17 mouse cellular contexts compared by ENCODE assay signal in the genomic region with DNA sequence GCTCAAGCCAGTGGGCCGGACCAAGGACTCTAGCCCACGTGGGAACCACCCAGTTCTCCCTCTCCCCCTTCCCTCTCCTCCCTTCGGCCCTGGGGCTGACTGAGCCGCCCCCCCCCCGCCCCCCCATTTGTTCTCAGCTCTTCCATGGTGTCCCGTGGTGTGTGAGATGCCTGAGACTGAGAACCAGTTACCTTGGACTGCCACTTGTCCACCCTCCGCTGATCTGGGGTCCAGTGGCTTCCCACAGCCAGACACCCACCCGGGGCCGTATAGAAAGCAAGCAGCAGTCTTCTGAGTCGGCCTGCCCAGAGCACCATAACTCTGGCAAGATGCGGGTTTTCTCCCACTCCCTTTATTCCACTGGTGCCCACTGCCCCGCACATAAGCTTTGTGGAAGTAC.
DNase-seq lines count a peak whose midpoint lies in the region; ATAC-seq and TF ChIP-seq lines count a peak whose summit lies in the region.
"Had no signal": no experiment of that assay in that cellular context is flagged by ENCODE, and none has a peak within 500 bp of the region (broad histone marks: within the 10 kb centered on the region; RNA-seq: fewer than 3 reads in every experiment).

No protein-coding gene starts in this region.

- no peak overlapping the region for H3K4me2 ChIP-seq in forebrain, embryonic 13.5 days
- H3K4me2 ChIP-seq in forebrain, embryonic 14.5 days (ENCODE audit: low read length) = no peak overlapping the region
- H3K4me2 ChIP-seq in kidney, postnatal 0 days (ENCODE audit: low read length) = peak overlapping the region; percentile 34
- no peak overlapping the region for H3K4me2 ChIP-seq in embryonic facial prominence, embryonic 11.5 days (ENCODE audit: low read depth, low read length)
- H3K4me2 ChIP-seq in hindbrain, postnatal 0 days (ENCODE audit: low read depth, low read length) = no peak overlapping the region
- H3K4me2 ChIP-seq: liver, embryonic 11.5 days; lung, embryonic 14.5 days; midbrain, embryonic 15.5 days had no signal

- ATAC-seq in forebrain, embryonic 13.5 days = peak; percentile 48; the same call in 1 of the 2 replicates
- ATAC-seq in forebrain, embryonic 14.5 days = no peak
- peak; percentile 66; the same call in 1 of the 2 replicates for ATAC-seq in kidney, postnatal 0 days (replicated peaks; ENCODE audit: low FRiP score, low read depth)
- ATAC-seq in embryonic facial prominence, embryonic 11.5 days (replicated peaks; ENCODE audit: insufficient number of reproducible peaks, low FRiP score, low TSS enrichment, low read depth) = peak; percentile 70; the same call in 1 of the 2 replicates
- 0 out of 2 replicates have a peak, but pooled peaks have one; percentile 24 for ATAC-seq in hindbrain, postnatal 0 days
- no peak for ATAC-seq in megakaryocyte progenitor cell, adult 5-6 weeks (replicated peaks; ENCODE audit: poor library complexity)
- ATAC-seq: midbrain, embryonic 15.5 days had no signal

- H3K27me3 ChIP-seq in forebrain, embryonic 13.5 days = no peaks in the 10 kb centered on the region
- no peaks in the 10 kb centered on the region for H3K27me3 ChIP-seq in forebrain, embryonic 14.5 days (replicated peaks; ENCODE audit: control insufficient read depth, insufficient read depth, low read length)
- no peaks in the 10 kb centered on the region for H3K27me3 ChIP-seq in kidney, postnatal 0 days (ENCODE audit: insufficient read depth, low read length)
- H3K27me3 ChIP-seq in embryonic facial prominence, embryonic 11.5 days (ENCODE audit: control insufficient read depth, insufficient read depth, low read length) = no peaks in the 10 kb centered on the region
- H3K27me3 ChIP-seq in hindbrain, postnatal 0 days (ENCODE audit: insufficient read depth, low read length) = no peaks in the 10 kb centered on the region
- H3K27me3 ChIP-seq: CH12.LX; midbrain, embryonic 15.5 days had no signal

- WGBS in forebrain, embryonic 13.5 days = 76% methylated on average over 9 of the region's 12 CpGs
- WGBS in forebrain, embryonic 14.5 days = 74% methylated on average over 10 of the region's 12 CpGs
- 52% methylated on average over 10 of the region's 12 CpGs for WGBS in kidney, postnatal 0 days
- 59% methylated on average over 11 of the region's 12 CpGs for WGBS in embryonic facial prominence, embryonic 11.5 days
- WGBS in hindbrain, postnatal 0 days = 49% methylated on average over 12 of the region's 12 CpGs

- TF ChIP-seq CTCF in kidney, postnatal 0 days (IDR thresholded peaks at IDR 0.05; ENCODE audit: low read depth) = no peak
- TF ChIP-seq CTCF in hindbrain, postnatal 0 days (IDR thresholded peaks at IDR 0.05; ENCODE audit: low read depth) = no peak

- H3K4me1 ChIP-seq in forebrain, embryonic 13.5 days = peaks cover 17% of the 10 kb centered on the region
- peaks cover 4% of the 10 kb centered on the region; the same call in 1 of the 2 replicates for H3K4me1 ChIP-seq in forebrain, embryonic 14.5 days (ENCODE audit: control insufficient read depth, insufficient read depth, low read length)
- H3K4me1 ChIP-seq in kidney, postnatal 0 days (replicated peaks; ENCODE audit: insufficient read depth, low read length) = no peaks in the 10 kb centered on the region
- peaks cover 2% of the 10 kb centered on the region for H3K4me1 ChIP-seq in embryonic facial prominence, embryonic 11.5 days (ENCODE audit: control insufficient read depth, insufficient read depth, low read length)
- H3K4me1 ChIP-seq in hindbrain, postnatal 0 days (ENCODE audit: insufficient read depth, low read length) = no peaks in the 10 kb centered on the region
- H3K4me1 ChIP-seq: midbrain, embryonic 15.5 days had no signal

- DNase-seq in forebrain, embryonic 14.5 days (ENCODE audit: low spot score) = no peak
- DNase-seq in kidney, postnatal 0 days (ENCODE audit: low spot score) = no peak
- DNase-seq in kidney, postnatal 36 days = no peak
- no peak for DNase-seq in embryonic facial prominence, embryonic 11.5 days (ENCODE audit: low spot score)
- DNase-seq in hindbrain, postnatal 0 days (ENCODE audit: low spot score) = no peak
- no peak for DNase-seq in gastrocnemius, postnatal 25 days
- DNase-seq: adrenal gland, adult 8-10 months; gastrocnemius, adult 2 months; heart, adult 2 months; lung, embryonic 14.5 days; lung, postnatal 4 days; thymus, adult 18-20 months had no signal

- no peaks in the 10 kb centered on the region for H3K9me3 ChIP-seq in forebrain, embryonic 13.5 days (replicated peaks)
- no peaks in the 10 kb centered on the region for H3K9me3 ChIP-seq in forebrain, embryonic 14.5 days (replicated peaks; ENCODE audit: control insufficient read depth, low read length)
- H3K9me3 ChIP-seq in kidney, postnatal 0 days (replicated peaks; ENCODE audit: low read length) = no peaks in the 10 kb centered on the region
- no peaks in the 10 kb centered on the region for H3K9me3 ChIP-seq in embryonic facial prominence, embryonic 11.5 days (replicated peaks; ENCODE audit: control insufficient read depth, low read length)
- H3K9me3 ChIP-seq in hindbrain, postnatal 0 days (ENCODE audit: low read length) = no peaks in the 10 kb centered on the region
- H3K9me3 ChIP-seq: midbrain, embryonic 15.5 days had no signal

- no peaks in the 10 kb centered on the region for H3K36me3 ChIP-seq in forebrain, embryonic 13.5 days (ENCODE audit: poor library complexity, severe bottlenecking)
- H3K36me3 ChIP-seq in forebrain, embryonic 14.5 days (ENCODE audit: control insufficient read depth, insufficient read depth, low read length) = no peaks in the 10 kb centered on the region
- H3K36me3 ChIP-seq in kidney, postnatal 0 days (ENCODE audit: insufficient read depth, low read length) = no peaks in the 10 kb centered on the region
- H3K36me3 ChIP-seq in embryonic facial prominence, embryonic 11.5 days (replicated peaks; ENCODE audit: control insufficient read depth, insufficient read depth, low read depth, low read length) = no peaks in the 10 kb centered on the region
- H3K36me3 ChIP-seq in hindbrain, postnatal 0 days (ENCODE audit: insufficient read depth, low read length) = no peaks in the 10 kb centered on the region
- H3K36me3 ChIP-seq: midbrain, embryonic 15.5 days had no signal

- H3K27ac ChIP-seq in forebrain, embryonic 13.5 days = no peak overlapping the region
- no peak overlapping the region for H3K27ac ChIP-seq in forebrain, embryonic 14.5 days (ENCODE audit: low read depth, low read length)
- H3K27ac ChIP-seq in kidney, postnatal 0 days = no peak overlapping the region
- no peak overlapping the region for H3K27ac ChIP-seq in embryonic facial prominence, embryonic 11.5 days (replicated peaks; ENCODE audit: low read depth, low read length)
- no peak overlapping the region for H3K27ac ChIP-seq in hindbrain, postnatal 0 days
- H3K27ac ChIP-seq: gastrocnemius, adult 2 months; heart, adult 2 months; midbrain, embryonic 15.5 days had no signal

- H3K9ac ChIP-seq in forebrain, embryonic 13.5 days = no peak overlapping the region
- H3K9ac ChIP-seq in forebrain, embryonic 14.5 days (ENCODE audit: low read length) = no peak overlapping the region
- H3K9ac ChIP-seq in kidney, postnatal 0 days (ENCODE audit: low read depth, low read length) = no peak overlapping the region
- H3K9ac ChIP-seq in embryonic facial prominence, embryonic 11.5 days (replicated peaks; ENCODE audit: low read length) = no peak overlapping the region
- H3K9ac ChIP-seq in hindbrain, postnatal 0 days (replicated peaks; ENCODE audit: low read length) = no peak overlapping the region
- H3K9ac ChIP-seq: lung, embryonic 14.5 days; midbrain, embryonic 15.5 days had no signal

- H3K4me3 ChIP-seq in forebrain, embryonic 13.5 days = no peak overlapping the region
- H3K4me3 ChIP-seq in forebrain, embryonic 14.5 days (ENCODE audit: low read depth, low read length) = no peak overlapping the region
- H3K4me3 ChIP-seq in kidney, postnatal 0 days (replicated peaks; ENCODE audit: low read depth, low read length) = no peak overlapping the region
- no peak overlapping the region for H3K4me3 ChIP-seq in embryonic facial prominence, embryonic 11.5 days (ENCODE audit: low read depth, low read length)
- H3K4me3 ChIP-seq in hindbrain, postnatal 0 days (ENCODE audit: low read length) = no peak overlapping the region
- H3K4me3 ChIP-seq: heart, adult 2 months; midbrain, embryonic 15.5 days had no signal

Comparison
In these comparisons a context has a peak if more than half of its experiments do, and no peak if none do; other contexts are left out.
1. ATAC-seq: peak in forebrain, embryonic 13.5 days (single experiment), kidney, postnatal 0 days (single experiment), embryonic facial prominence, embryonic 11.5 days (single experiment) and hindbrain, postnatal 0 days (single experiment); none in forebrain, embryonic 14.5 days (single experiment) and megakaryocyte progenitor cell, adult 5-6 weeks (single experiment).